Mouse (Mus musculus): ENCODE measurements at regions not wholly inside any gene's neighbourhood (a gene's known extent, or its start where the extent isn't known, plus 50 kb on each side); places are given as distances from the start of the nearest gene placed in this dataset.

DNA sequence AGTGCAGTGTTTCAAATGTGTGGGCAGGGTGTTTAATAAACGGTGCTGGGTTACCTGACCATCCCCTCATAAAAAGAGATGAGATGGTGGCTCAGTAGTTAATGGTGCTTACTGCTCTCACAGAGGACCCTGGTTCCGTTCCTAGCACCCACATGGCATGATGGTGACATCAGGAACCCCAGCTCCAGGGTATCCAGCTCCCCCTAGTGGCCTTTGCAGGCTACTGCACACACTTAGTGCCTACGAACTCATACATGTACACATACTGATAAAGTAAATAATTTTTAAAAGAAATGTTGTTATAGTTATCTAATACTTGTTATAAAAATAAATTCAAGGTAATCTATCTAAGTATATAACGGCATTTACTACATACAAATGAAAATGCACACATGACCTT lies 157.3 kb downstream of the Rpap3 start:
- Histone ChIP-seq H3K27ac (ENCODE audit: low read length) (no peak overlapping the region), H3K9ac (ENCODE audit: low read depth, low read length) (no peak overlapping the region), H3K27me3 (ENCODE audit: control insufficient read depth, insufficient read depth, low read depth, low read length) (no peaks in the 10 kb centered on the region), H3K36me3 (ENCODE audit: control insufficient read depth, insufficient read depth, low read length) (no peaks in the 10 kb centered on the region), H3K4me2 (ENCODE audit: low read length) (no peak overlapping the region), H3K4me1 (ENCODE audit: control insufficient read depth, insufficient read depth, low read length) (no peaks in the 10 kb centered on the region), H3K9me3 (replicated peaks; ENCODE audit: control insufficient read depth, low read length, poor library complexity, severe bottlenecking) (no peaks in the 10 kb centered on the region; the same call in 1 of the 2 replicates), H3K4me3 (ENCODE audit: low read depth, low read length) (no peak overlapping the region)
- no peak for ATAC-seq
- 87% methylated on average over 4 of the region's 4 CpGs for WGBS

DNA sequence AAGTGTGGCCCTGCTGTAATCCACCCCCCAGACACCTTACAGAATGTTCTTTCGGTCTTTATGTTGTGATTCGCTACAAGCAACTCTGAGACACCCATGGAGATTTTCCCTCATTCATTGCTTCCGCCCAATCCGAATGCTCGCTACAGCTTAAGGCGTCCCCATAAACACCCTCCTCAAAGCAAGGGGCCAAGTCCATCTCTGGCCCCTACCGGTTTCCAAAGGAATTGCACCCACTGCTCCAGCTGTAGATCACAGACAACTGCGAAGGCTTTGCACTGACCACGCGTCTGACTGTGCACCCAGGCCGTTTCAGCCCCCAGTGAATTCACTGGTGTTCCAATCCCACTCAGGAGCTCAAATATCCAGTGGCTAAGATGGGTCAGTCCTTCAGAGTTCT lies 160.6 kb downstream of the Rpap3 start:
- H3K9me3 ChIP-seq (replicated peaks; ENCODE audit: control insufficient read depth, low read length, poor library complexity, severe bottlenecking), result no peaks in the 10 kb centered on the region; the same call in 1 of the 2 replicates
- no peak overlapping the region for H3K4me2 ChIP-seq (ENCODE audit: low read length)
- H3K27me3 ChIP-seq (ENCODE audit: control insufficient read depth, insufficient read depth, low read depth, low read length), result no peaks in the 10 kb centered on the region
- 89% methylated on average over 11 of the region's 11 CpGs for WGBS
- H3K4me1 ChIP-seq (ENCODE audit: control insufficient read depth, insufficient read depth, low read length), result 0 out of 2 replicates have a peak, but pooled peaks cover 4% of the 10 kb centered on the region
- no peaks in the 10 kb centered on the region for H3K36me3 ChIP-seq (ENCODE audit: control insufficient read depth, insufficient read depth, low read length)
- no peak overlapping the region for H3K4me3 ChIP-seq (ENCODE audit: low read depth, low read length)
- no peak overlapping the region for H3K9ac ChIP-seq (ENCODE audit: low read depth, low read length)
- H3K27ac ChIP-seq (ENCODE audit: low read length), result no peak overlapping the region
- ATAC-seq, result no peak

DNA sequence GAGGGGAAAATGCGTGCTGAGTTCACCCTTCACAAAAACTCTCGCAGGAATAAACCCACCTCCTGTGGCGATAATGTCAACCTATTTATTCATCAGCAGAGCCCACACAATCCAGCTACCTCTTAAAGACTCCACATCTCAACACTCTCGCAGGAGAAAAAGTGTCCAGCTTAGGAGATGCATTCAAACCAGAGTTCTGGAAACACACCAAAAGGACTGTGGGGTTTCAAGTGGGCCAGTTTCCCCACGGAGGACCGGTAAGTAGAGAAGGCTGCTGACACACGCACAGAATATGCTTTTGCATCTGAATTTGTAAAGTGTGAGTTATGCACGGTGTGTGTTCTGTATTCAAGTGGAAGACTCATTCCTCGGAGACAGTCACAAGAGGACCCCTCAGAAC lies 164.0 kb downstream of the Rpap3 start:
- no peak overlapping the region for H3K4me3 ChIP-seq (ENCODE audit: low read depth, low read length)
- peak overlapping the region; percentile 58; the same call in 1 of the 2 replicates for H3K27ac ChIP-seq (ENCODE audit: low read length)
- no peaks in the 10 kb centered on the region for H3K27me3 ChIP-seq (ENCODE audit: control insufficient read depth, insufficient read depth, low read depth, low read length)
- 0 out of 2 replicates have a peak, but pooled peaks cover 4% of the 10 kb centered on the region for H3K4me1 ChIP-seq (ENCODE audit: control insufficient read depth, insufficient read depth, low read length)
- no peaks in the 10 kb centered on the region for H3K9me3 ChIP-seq (replicated peaks; ENCODE audit: control insufficient read depth, low read length, poor library complexity, severe bottlenecking)
- H3K9ac ChIP-seq (ENCODE audit: low read depth, low read length), result no peak overlapping the region
- WGBS, result 61% methylated on average over 9 of the region's 9 CpGs
- no peak for ATAC-seq
- no peak overlapping the region for H3K4me2 ChIP-seq (ENCODE audit: low read length)
- no peaks in the 10 kb centered on the region for H3K36me3 ChIP-seq (ENCODE audit: control insufficient read depth, insufficient read depth, low read length)

DNA sequence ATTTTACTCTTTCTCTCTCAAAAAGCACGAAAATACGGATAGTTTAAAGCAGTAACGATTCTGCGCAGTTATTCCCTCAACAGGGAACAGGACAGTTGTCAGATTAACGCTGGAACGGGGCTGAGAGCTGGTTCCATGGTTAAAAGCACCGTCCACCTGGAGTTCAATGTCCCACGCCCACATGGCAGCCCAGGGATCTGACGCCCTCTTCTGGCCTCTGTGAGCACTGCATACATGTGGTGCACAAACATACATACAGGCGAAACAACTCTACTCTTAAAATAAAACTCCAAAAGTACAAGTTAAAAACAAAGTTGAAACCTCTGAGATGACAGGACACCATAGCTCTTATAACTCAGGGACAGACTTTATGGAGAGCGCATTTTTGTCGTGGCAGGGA lies 169.5 kb downstream of the Rpap3 start:
- Histone ChIP-seq H3K4me1 (ENCODE audit: control insufficient read depth, insufficient read depth, low read length) (peaks cover 11% of the 10 kb centered on the region), H3K4me3 (ENCODE audit: low read depth, low read length) (no peak overlapping the region), H3K9ac (ENCODE audit: low read depth, low read length) (no peak overlapping the region), H3K27ac (ENCODE audit: low read length) (no peak overlapping the region), H3K9me3 (replicated peaks; ENCODE audit: control insufficient read depth, low read length, poor library complexity, severe bottlenecking) (no peaks in the 10 kb centered on the region), H3K27me3 (ENCODE audit: control insufficient read depth, insufficient read depth, low read depth, low read length) (no peaks in the 10 kb centered on the region), H3K4me2 (ENCODE audit: low read length) (no peak overlapping the region), H3K36me3 (ENCODE audit: control insufficient read depth, insufficient read depth, low read length) (no peaks in the 10 kb centered on the region)
- WGBS, result 89% methylated on average over 12 of the region's 12 CpGs
- ATAC-seq, result no peak

DNA sequence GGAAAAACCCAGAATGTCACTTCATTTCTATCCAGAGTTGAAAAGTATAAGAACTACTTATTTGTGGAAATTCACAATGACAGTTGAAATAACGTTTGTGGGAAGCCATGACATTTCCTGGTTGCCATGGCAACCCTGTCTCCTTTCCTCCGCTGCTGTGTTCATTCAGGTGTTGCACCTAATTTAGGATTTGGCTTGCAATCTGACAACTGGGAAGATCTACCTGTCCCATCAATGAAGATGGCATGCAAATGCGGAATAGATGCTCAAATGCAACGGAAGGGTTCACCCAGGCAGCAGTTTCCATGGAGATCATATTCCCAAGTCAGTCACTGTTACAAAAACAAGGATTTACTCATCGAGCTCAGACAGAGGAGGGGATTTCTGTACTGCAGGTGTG lies 170.7 kb downstream of the Rpap3 start:
- peaks cover 11% of the 10 kb centered on the region for H3K4me1 ChIP-seq (ENCODE audit: control insufficient read depth, insufficient read depth, low read length)
- no peak overlapping the region for H3K4me3 ChIP-seq (ENCODE audit: low read depth, low read length)
- H3K4me2 ChIP-seq (ENCODE audit: low read length), result no peak overlapping the region
- ATAC-seq, result peak; percentile 51
- H3K9me3 ChIP-seq (replicated peaks; ENCODE audit: control insufficient read depth, low read length, poor library complexity, severe bottlenecking), result no peaks in the 10 kb centered on the region
- H3K27ac ChIP-seq (ENCODE audit: low read length), result peak overlapping the region; percentile 79
- H3K27me3 ChIP-seq (ENCODE audit: control insufficient read depth, insufficient read depth, low read depth, low read length), result no peaks in the 10 kb centered on the region
- H3K9ac ChIP-seq (ENCODE audit: low read depth, low read length), result no peak overlapping the region
- H3K36me3 ChIP-seq (ENCODE audit: control insufficient read depth, insufficient read depth, low read length), result no peaks in the 10 kb centered on the region
- 30% methylated on average over 5 of the region's 5 CpGs for WGBS

DNA sequence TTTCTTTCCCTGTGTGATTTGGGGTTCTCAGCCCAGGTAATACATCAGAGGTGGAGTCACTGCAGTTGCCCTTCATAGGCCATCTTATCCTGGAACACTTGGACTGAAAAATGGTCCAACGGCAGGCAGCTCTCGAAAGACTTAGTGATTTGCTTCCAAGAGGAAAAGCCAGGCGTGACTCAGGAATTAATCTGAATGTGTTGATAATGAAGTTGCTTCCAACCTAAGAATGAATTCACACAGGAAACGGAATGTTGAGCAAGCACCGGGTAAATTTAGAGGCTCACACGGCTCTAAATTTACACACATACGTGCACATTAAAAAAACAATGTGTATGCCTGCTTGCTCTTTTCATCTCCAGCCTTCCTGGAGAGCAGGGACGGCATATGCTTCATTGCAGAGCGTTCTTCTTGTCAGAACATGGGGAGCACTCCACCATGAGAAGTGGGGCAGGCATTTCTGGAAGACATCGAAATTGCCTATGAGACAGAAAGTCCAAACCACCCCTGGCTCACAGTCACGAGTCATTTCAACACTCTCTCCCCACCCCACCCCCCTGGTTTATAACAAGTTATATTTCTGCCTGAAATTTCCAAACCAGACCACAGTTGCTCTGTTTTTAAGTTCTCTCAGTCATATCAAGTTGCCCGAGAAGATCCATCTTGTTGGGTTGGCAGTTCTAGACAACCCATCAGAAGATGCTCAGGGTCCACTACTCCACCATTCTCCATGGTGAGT lies 171.9 kb downstream of the Rpap3 start:
- no peak overlapping the region for H3K4me2 ChIP-seq (ENCODE audit: low read length)
- no peaks in the 10 kb centered on the region for H3K9me3 ChIP-seq (replicated peaks; ENCODE audit: control insufficient read depth, low read length, poor library complexity, severe bottlenecking)
- no peak overlapping the region for H3K4me3 ChIP-seq (ENCODE audit: low read depth, low read length)
- H3K36me3 ChIP-seq (ENCODE audit: control insufficient read depth, insufficient read depth, low read length), result no peaks in the 10 kb centered on the region
- peaks cover 11% of the 10 kb centered on the region for H3K4me1 ChIP-seq (ENCODE audit: control insufficient read depth, insufficient read depth, low read length)
- ATAC-seq, result no peak
- H3K27me3 ChIP-seq (ENCODE audit: control insufficient read depth, insufficient read depth, low read depth, low read length), result no peaks in the 10 kb centered on the region
- peak overlapping the region; percentile 47; the same call in 1 of the 2 replicates for H3K27ac ChIP-seq (ENCODE audit: low read length)
- WGBS, result 85% methylated on average over 12 of the region's 12 CpGs
- no peak overlapping the region for H3K9ac ChIP-seq (ENCODE audit: low read depth, low read length)

DNA sequence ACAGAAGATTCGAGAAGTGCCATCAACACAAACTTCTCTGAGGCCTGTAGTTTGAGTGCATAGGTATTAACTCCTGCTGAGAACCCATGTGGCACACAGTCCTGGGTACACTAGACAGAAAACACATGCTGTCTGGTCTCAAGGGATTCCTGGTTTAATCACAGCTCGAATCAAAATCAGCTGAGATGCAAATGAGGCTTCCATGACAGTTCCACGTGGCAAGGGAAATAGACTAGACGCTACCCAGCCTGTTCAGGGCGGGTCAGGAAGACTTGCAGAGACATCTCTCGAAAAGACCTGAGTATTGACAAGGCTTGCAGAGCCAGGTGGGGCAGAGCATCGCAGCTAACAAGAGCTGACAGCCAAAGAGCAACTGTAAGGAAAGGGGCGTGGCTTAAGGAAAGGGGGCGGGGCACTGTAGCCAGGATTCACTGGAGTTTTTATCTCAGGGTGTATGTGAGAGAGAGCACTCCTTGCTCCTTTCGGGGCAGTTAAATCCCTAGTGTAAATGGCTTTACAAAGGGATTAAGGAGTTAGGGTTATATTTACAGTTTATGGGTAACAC lies 173.2 kb downstream of the Rpap3 start:
- Histone ChIP-seq H3K27ac (ENCODE audit: low read length) (no peak overlapping the region), H3K4me3 (ENCODE audit: low read depth, low read length) (no peak overlapping the region), H3K9me3 (replicated peaks; ENCODE audit: control insufficient read depth, low read length, poor library complexity, severe bottlenecking) (no peaks in the 10 kb centered on the region), H3K9ac (ENCODE audit: low read depth, low read length) (no peak overlapping the region), H3K36me3 (ENCODE audit: control insufficient read depth, insufficient read depth, low read length) (no peaks in the 10 kb centered on the region), H3K27me3 (ENCODE audit: control insufficient read depth, insufficient read depth, low read depth, low read length) (no peaks in the 10 kb centered on the region), H3K4me2 (ENCODE audit: low read length) (no peak overlapping the region), H3K4me1 (ENCODE audit: control insufficient read depth, insufficient read depth, low read length) (peaks cover 11% of the 10 kb centered on the region)
- ATAC-seq, result no peak
- WGBS, result 64% methylated on average over 10 of the region's 10 CpGs

DNA sequence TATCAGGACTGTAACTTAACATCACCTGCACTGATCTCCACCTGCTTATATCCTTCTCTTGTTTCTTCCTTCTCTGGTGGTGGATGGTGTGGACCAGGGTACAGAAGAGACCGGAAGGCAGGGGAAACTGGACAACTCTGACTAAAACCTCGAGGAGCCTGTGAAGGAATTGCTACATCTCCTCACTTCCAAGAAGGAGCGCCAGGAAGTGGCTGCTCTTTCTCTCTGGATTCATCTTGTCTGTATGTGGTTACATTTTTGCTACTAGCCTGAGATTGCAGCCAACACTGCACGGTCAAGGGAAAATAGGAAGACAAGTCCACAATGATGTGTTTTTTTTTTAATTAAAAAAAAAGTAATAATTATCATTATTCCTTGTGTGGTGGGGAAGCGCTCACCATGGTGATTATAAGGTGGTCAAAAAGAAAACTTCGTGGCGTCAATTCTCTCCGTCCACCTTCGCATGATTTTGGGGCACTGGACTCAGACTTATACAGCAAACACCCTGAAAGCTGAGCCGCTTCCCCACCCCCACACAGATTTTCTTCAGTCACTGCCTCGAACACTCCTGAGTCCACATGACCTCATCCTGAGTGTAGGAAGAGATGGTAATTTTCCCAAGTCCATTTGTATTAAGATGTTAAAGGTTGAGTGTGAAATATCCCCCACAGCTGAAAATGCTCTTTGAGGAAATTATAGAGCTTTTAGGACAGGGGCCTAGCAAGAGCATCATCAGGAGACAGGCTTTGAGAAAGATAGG lies 177.2 kb downstream of the Rpap3 start:
- no peaks in the 10 kb centered on the region for H3K36me3 ChIP-seq (ENCODE audit: control insufficient read depth, insufficient read depth, low read length)
- H3K4me2 ChIP-seq (ENCODE audit: low read length), result no peak overlapping the region
- no peak overlapping the region for H3K4me3 ChIP-seq (ENCODE audit: low read depth, low read length)
- H3K9ac ChIP-seq (ENCODE audit: low read depth, low read length), result no peak overlapping the region
- H3K27me3 ChIP-seq (ENCODE audit: control insufficient read depth, insufficient read depth, low read depth, low read length), result no peaks in the 10 kb centered on the region
- no peak overlapping the region for H3K27ac ChIP-seq (ENCODE audit: low read length)
- no peaks in the 10 kb centered on the region for H3K9me3 ChIP-seq (replicated peaks; ENCODE audit: control insufficient read depth, low read length, poor library complexity, severe bottlenecking)
- 87% methylated on average over 11 of the region's 11 CpGs for WGBS
- no peak for ATAC-seq
- H3K4me1 ChIP-seq (ENCODE audit: control insufficient read depth, insufficient read depth, low read length), result no peaks in the 10 kb centered on the region

DNA sequence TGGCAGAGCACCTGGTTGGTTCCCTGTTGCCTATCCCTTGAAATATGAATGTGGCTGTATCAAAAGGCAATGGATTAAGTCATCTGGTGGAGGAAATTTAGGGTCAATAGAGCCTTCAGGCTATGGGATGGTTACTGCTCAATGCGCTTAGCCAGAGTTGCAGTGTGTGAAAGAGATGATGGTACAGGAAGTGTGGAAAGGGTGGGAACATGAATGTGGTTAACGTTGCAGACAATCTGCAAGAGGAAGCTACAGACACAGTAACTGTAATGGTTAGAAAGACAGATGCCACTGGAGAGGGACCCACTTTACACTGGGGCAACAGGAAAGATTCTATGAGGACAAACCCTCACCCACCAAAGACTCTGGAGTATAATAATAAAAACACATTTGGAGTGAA lies 185.2 kb downstream of the Rpap3 start:
- ATAC-seq, result no peak
- Histone ChIP-seq H3K27ac (ENCODE audit: low read length) (no peak overlapping the region), H3K36me3 (ENCODE audit: control insufficient read depth, insufficient read depth, low read length) (no peaks in the 10 kb centered on the region), H3K4me1 (ENCODE audit: control insufficient read depth, insufficient read depth, low read length) (peaks cover 5% of the 10 kb centered on the region; the same call in 1 of the 2 replicates), H3K9ac (ENCODE audit: low read depth, low read length) (no peak overlapping the region), H3K4me3 (ENCODE audit: low read depth, low read length) (no peak overlapping the region), H3K4me2 (ENCODE audit: low read length) (no peak overlapping the region), H3K27me3 (ENCODE audit: control insufficient read depth, insufficient read depth, low read depth, low read length) (no peaks in the 10 kb centered on the region), H3K9me3 (replicated peaks; ENCODE audit: control insufficient read depth, low read length, poor library complexity, severe bottlenecking) (no peaks in the 10 kb centered on the region)
- WGBS, result 95% methylated on average over 2 of the region's 2 CpGs
